Mouse (Mus musculus): ENCODE data around the gene Cox8c.

Gene Cox8c

GRCm38 (mm10) chr12:102899091-102899490 is at the start of gene Cox8c:
Gene Cox8c (plus strand): TSS chr12:102899316.
- DNase-seq (ENCODE audit: low spot score in 2 of 2) = no peak

- no peak for DNase-seq (ENCODE audit: low spot score in 2 of 2)
Observed at GRCm38 (mm10) chr12:102860806-102861205, 38.3 kb upstream of the Cox8c start.

GRCm38 (mm10) chr12:102869802-102870201 is 29.3 kb upstream of the Cox8c start:
- DNase-seq (ENCODE audit: low spot score in 2 of 2) = no peak

GRCm38 (mm10) chr12:102870527-102870926 is 28.6 kb upstream of the Cox8c start:
- DNase-seq (ENCODE audit: low spot score in 2 of 2) = no peak

- peak in 1 of 2 experiments; percentile 35 for DNase-seq (ENCODE audit: low spot score in 2 of 2)
Observed at GRCm38 (mm10) chr12:102877301-102878030, 21.6 kb upstream of the Cox8c start.

- peak; percentile 78 to 94 for DNase-seq (ENCODE audit: low spot score in 2 of 2)
Observed at GRCm38 (mm10) chr12:102878031-102878823, 20.9 kb upstream of the Cox8c start, which contains the start of gene Btbd7. Gene Btbd7 (minus strand): TSS chr12:102878471.

GRCm38 (mm10) chr12:102878901-102879300 is 20.2 kb upstream of the Cox8c start:
- DNase-seq (ENCODE audit: low spot score in 2 of 2) = no peak

GRCm38 (mm10) chr12:102885735-102886134 is 13.4 kb upstream of the Cox8c start:
- peak; percentile 51 to 59 for DNase-seq (ENCODE audit: low spot score in 2 of 2)

GRCm38 (mm10) chr12:102887366-102887765 is 11.8 kb upstream of the Cox8c start:
- no peak for DNase-seq (ENCODE audit: low spot score in 2 of 2)

- DNase-seq (ENCODE audit: low spot score in 2 of 2) = no peak
Observed at GRCm38 (mm10) chr12:102888568-102888967, 10.5 kb upstream of the Cox8c start.

GRCm38 (mm10) chr12:102908191-102908590 is 9.1 kb downstream of the Cox8c start:
- DNase-seq (ENCODE audit: low spot score in 2 of 2) = no peak

- DNase-seq (ENCODE audit: low spot score in 2 of 2) = no peak
Observed at GRCm38 (mm10) chr12:102916073-102916472, 17.0 kb downstream of the Cox8c start.

GRCm38 (mm10) chr12:102929764-102930163 is 30.6 kb downstream of the Cox8c start:
- DNase-seq (ENCODE audit: low spot score in 2 of 2) = no peak

GRCm38 (mm10) chr12:102930335-102930734 is 31.2 kb downstream of the Cox8c start:
- no peak for DNase-seq (ENCODE audit: low spot score in 2 of 2)

GRCm38 (mm10) chr12:102930789-102931188 is 31.7 kb downstream of the Cox8c start:
- no peak for DNase-seq (ENCODE audit: low spot score in 2 of 2)

- DNase-seq (ENCODE audit: low spot score in 2 of 2) = no peak
Observed at GRCm38 (mm10) chr12:102935892-102936291, 36.8 kb downstream of the Cox8c start.

GRCm38 (mm10) chr12:102945571-102945970 is 46.5 kb downstream of the Cox8c start:
- no peak for DNase-seq (ENCODE audit: low spot score in 2 of 2)

GRCm38 (mm10) chr12:102947826-102948225 is 48.7 kb downstream of the Cox8c start:
- DNase-seq (ENCODE audit: low spot score in 2 of 2) = no peak

GRCm38 (mm10) chr12:102948778-102949394 is 49.8 kb downstream of the Cox8c start, which contains the start of gene Unc79:
Gene Unc79 (plus strand): TSS chr12:102948859.
- DNase-seq (ENCODE audit: low spot score in 2 of 2) = peak; percentile 64 to 86

- DNase-seq (ENCODE audit: low spot score in 2 of 2) = peak; percentile 51 to 72
Observed at GRCm38 (mm10) chr12:102949395-102950208, 50.5 kb downstream of the Cox8c start.

All from left cerebral cortex, adult 9 months (tissue).